Mouse (Mus musculus) ovary, adult 10 weeks (tissue): ENCODE measurements around the gene Nop9. TPM values are rescaled to one million over a fixed set of nuclear protein-coding genes. Genes with fewer than 3 reads are reported as not detected.

Experiments used
- polyA plus RNA-seq: library from polyadenylated mRNA; stranded (reverse); fragments of 350-450 nt; fragmentation: Illumina TruSeq; extraction: RNeasy Lipid Tissue Mini Kit (QIAGEN cat#74804); gene quantifications from one replicate; pipeline ENCODE4 v1.2.3, GENCODE M21; 2014

Nop9 gene
- 6.1 TPM for polyA plus RNA-seq

GRCm38 (mm10) chr14:55745180-55745860 is at the start of gene Nop9, which contains the start of gene Dhrs1:
Gene Nop9 (plus strand): TSS chr14:55745693.
Gene Dhrs1 (minus strand): TSS chr14:55745690.

GRCm38 (mm10) chr14:55713729-55714122 is 31.8 kb upstream of the Nop9 start, which contains the start of gene Tgm1:
Gene Tgm1 (minus strand): TSS chr14:55713926.

GRCm38 (mm10) chr14:55721700-55722437 is 23.6 kb upstream of the Nop9 start, which contains the start of gene Rabggta:
Gene Rabggta (minus strand): TSS chr14:55722263.

GRCm38 (mm10) chr14:55758363-55758784 is 12.9 kb downstream of the Nop9 start, which contains the start of gene Cideb:
Gene Cideb (minus strand): TSS chr14:55758458.

GRCm38 (mm10) chr14:55761163-55761562 is 15.7 kb downstream of the Nop9 start, which contains the start of gene Ltb4r2:
Gene Ltb4r2 (plus strand): TSS chr14:55761428.

GRCm38 (mm10) chr14:55765696-55766095 is 20.2 kb downstream of the Nop9 start, which contains the start of gene Ltb4r1:
Gene Ltb4r1 (plus strand): TSS chr14:55765962.

GRCm38 (mm10) chr14:55783958-55784235 is 38.4 kb downstream of the Nop9 start, which contains the start of gene Adcy4:
Gene Adcy4 (minus strand): TSS chr14:55784095.

GRCm38 (mm10) chr14:55788256-55789050 is 43.0 kb downstream of the Nop9 start, which contains the start of gene Ripk3:
Gene Ripk3 (minus strand): TSS chr14:55788865.

Other genes starting within 250 kb of the Nop9 start
- not detected for gene Cpne6, start 235.2 kb upstream of the Nop9 start, polyA plus RNA-seq
- not detected for gene Nrl, start 220.7 kb upstream of the Nop9 start, polyA plus RNA-seq
- gene Pck2, start 205.4 kb upstream of the Nop9 start, polyA plus RNA-seq, result 10.0 TPM
- gene Dcaf11, start 185.7 kb upstream of the Nop9 start, polyA plus RNA-seq, result 8.8 TPM
- not detected for gene A730061H03Rik, start 185.3 kb upstream of the Nop9 start, polyA plus RNA-seq
- gene Fitm1, start 170.1 kb upstream of the Nop9 start, polyA plus RNA-seq, result not detected
- gene Psme1, start 167.6 kb upstream of the Nop9 start, polyA plus RNA-seq, result 115 TPM
- 2.7 TPM for gene Emc9, start 160.4 kb upstream of the Nop9 start, polyA plus RNA-seq
- gene Psme2, start 154.6 kb upstream of the Nop9 start, polyA plus RNA-seq, result 87.7 TPM
- 2.5 TPM for gene Rnf31, start 154.0 kb upstream of the Nop9 start, polyA plus RNA-seq
- gene Irf9, start 142.1 kb upstream of the Nop9 start, polyA plus RNA-seq, result 37.8 TPM
- gene Rec8, start 127.7 kb upstream of the Nop9 start, polyA plus RNA-seq, result 0.77 TPM
- 11.5 TPM for gene Ipo4, start 109.7 kb upstream of the Nop9 start, polyA plus RNA-seq
- gene Gm49378, start 107.8 kb upstream of the Nop9 start, polyA plus RNA-seq, result 0.60 TPM
- gene Tm9sf1, start 101.9 kb upstream of the Nop9 start, polyA plus RNA-seq, result 44.3 TPM
- gene Tssk4, start 95.5 kb upstream of the Nop9 start, polyA plus RNA-seq, result not detected
- 13.6 TPM for gene Mdp1, start 85.2 kb upstream of the Nop9 start, polyA plus RNA-seq
- 28.1 TPM for gene Gmpr2, start 73.8 kb upstream of the Nop9 start, polyA plus RNA-seq
- 46.6 TPM for gene Nedd8, start 73.6 kb upstream of the Nop9 start, polyA plus RNA-seq
- 11.2 TPM for gene Tinf2, start 63.9 kb upstream of the Nop9 start, polyA plus RNA-seq
- gene Tgm1, start 31.8 kb upstream of the Nop9 start, polyA plus RNA-seq, result not detected
- gene Rabggta, start 23.4 kb upstream of the Nop9 start, polyA plus RNA-seq, result 0.40 TPM
- 8.2 TPM for gene Dhrs1, start within 50 bp of the Nop9 start, polyA plus RNA-seq
- not detected for gene Cideb, start 12.8 kb downstream of the Nop9 start, polyA plus RNA-seq
- not detected for gene Ltb4r2, start 15.7 kb downstream of the Nop9 start, polyA plus RNA-seq
- not detected for gene Ltb4r1, start 20.3 kb downstream of the Nop9 start, polyA plus RNA-seq
- gene Adcy4, start 38.4 kb downstream of the Nop9 start, polyA plus RNA-seq, result not detected
- not detected for gene Ripk3, start 43.2 kb downstream of the Nop9 start, polyA plus RNA-seq
- gene Nfatc4, start 77.5 kb downstream of the Nop9 start, polyA plus RNA-seq, result 3.0 TPM
- 1.1 TPM for gene Nynrin, start 108.3 kb downstream of the Nop9 start, polyA plus RNA-seq
- 0.14 TPM for gene Cbln3, start 138.7 kb downstream of the Nop9 start, polyA plus RNA-seq
- gene Khnyn, start 139.3 kb downstream of the Nop9 start, polyA plus RNA-seq, result 13.0 TPM
- gene Sdr39u1, start 154.6 kb downstream of the Nop9 start, polyA plus RNA-seq, result 8.0 TPM
- gene Cma1, start 199.0 kb downstream of the Nop9 start, polyA plus RNA-seq, result 2.9 TPM
- not detected for gene Cma2, start 205.3 kb downstream of the Nop9 start, polyA plus RNA-seq